Mouse (Mus musculus): ENCODE measurements around the gene Wrb. TPM values are rescaled to one million over a fixed set of nuclear protein-coding genes. Genes with fewer than 3 reads are reported as not detected.
A peak's percentile ranks its signal among the peaks of the same experiment; 100 is the strongest.

Gene Wrb
- total RNA-seq, 2 experiments from 2014 or later, result 14.3 to 19.5 TPM

GRCm38 (mm10) chr16:96158511-96159080, 13.4 kb downstream of the Wrb start:
- DNase-seq, result peak; percentile 29 to 42

GRCm38 (mm10) chr16:96159091-96159731, 14.0 kb downstream of the Wrb start:
- peak; percentile 54 to 71 for DNase-seq

GRCm38 (mm10) chr16:96159794-96160346, 14.7 kb downstream of the Wrb start:
- DNase-seq, result no peak

GRCm38 (mm10) chr16:96160927-96161326, 15.7 kb downstream of the Wrb start:
- DNase-seq, result no peak

- DNase-seq, result no peak
Measured at GRCm38 (mm10) chr16:96161336-96161735, 16.1 kb downstream of the Wrb start.

GRCm38 (mm10) chr16:96165723-96166264, 20.6 kb downstream of the Wrb start:
- no peak for DNase-seq

- DNase-seq, result no peak
Measured at GRCm38 (mm10) chr16:96168837-96169236, 23.6 kb downstream of the Wrb start.

- DNase-seq, result no peak
Measured at GRCm38 (mm10) chr16:96173648-96174047, 28.4 kb downstream of the Wrb start.

- no peak for DNase-seq
Measured at GRCm38 (mm10) chr16:96175399-96175798, 30.2 kb downstream of the Wrb start.

- DNase-seq, result no peak
Measured at GRCm38 (mm10) chr16:96179156-96179555, 33.9 kb downstream of the Wrb start.

- no peak for DNase-seq
Measured at GRCm38 (mm10) chr16:96187619-96188018, 42.4 kb downstream of the Wrb start.

- peak; percentile 99 to 100 for DNase-seq
Measured at GRCm38 (mm10) chr16:96191531-96192506, 46.6 kb downstream of the Wrb start, which contains the start of gene Lca5l. TSS of gene Lca5l (minus strand) at chr16:96192271.

GRCm38 (mm10) chr16:96199913-96200701, 54.9 kb downstream of the Wrb start, which contains the start of gene Sh3bgr:
TSS of gene Sh3bgr (plus strand) at chr16:96200450.
- DNase-seq, result peak; percentile 84 to 86

GRCm38 (mm10) chr16:96200702-96201028, 55.5 kb downstream of the Wrb start:
- DNase-seq, result no peak

- peak in 1 of 2 experiments; percentile 38 for DNase-seq
Measured at GRCm38 (mm10) chr16:96201485-96202232, 56.5 kb downstream of the Wrb start.

Other genes starting within 250 kb of the Wrb start
- gene Psmg1, start 154.4 kb upstream of the Wrb start, total RNA-seq (2021), result 10 to 100 TPM; 25.5 to 27.3 TPM
- gene Brwd1, start 62.9 kb upstream of the Wrb start, total RNA-seq (2021), result 10 to 100 TPM; 75.4 to 80.1 TPM
- gene Hmgn1, start 17.7 kb upstream of the Wrb start, total RNA-seq (2021), result 10 to 100 TPM; 46.5 to 57.6 TPM
- under 1 TPM; 0.45 to 0.59 TPM for gene Lca5l, start 46.9 kb downstream of the Wrb start, total RNA-seq (2021)
- gene Sh3bgr, start 55.0 kb downstream of the Wrb start, total RNA-seq (2021), result 100 to 1,000 TPM; 287 to 304 TPM
- gene B3galt5, start 90.4 kb downstream of the Wrb start, total RNA-seq (2021), result not detected

Measured in heart, adult 18-20 months (tissue).